Mouse (Mus musculus) CD8-positive naive resting alpha-beta T cell, adult 2 months (primary cell): ENCODE results near the gene Sh3pxd2a.

Experiments used
- DNase-seq, 2 experiments: peaks; one replicate each; pipeline ENCODE4 v3.0.0; 2022; ENCODE audit warnings: low read depth in 2 of 2, low spot score in 2 of 2

The Sh3pxd2a gene

DNA sequence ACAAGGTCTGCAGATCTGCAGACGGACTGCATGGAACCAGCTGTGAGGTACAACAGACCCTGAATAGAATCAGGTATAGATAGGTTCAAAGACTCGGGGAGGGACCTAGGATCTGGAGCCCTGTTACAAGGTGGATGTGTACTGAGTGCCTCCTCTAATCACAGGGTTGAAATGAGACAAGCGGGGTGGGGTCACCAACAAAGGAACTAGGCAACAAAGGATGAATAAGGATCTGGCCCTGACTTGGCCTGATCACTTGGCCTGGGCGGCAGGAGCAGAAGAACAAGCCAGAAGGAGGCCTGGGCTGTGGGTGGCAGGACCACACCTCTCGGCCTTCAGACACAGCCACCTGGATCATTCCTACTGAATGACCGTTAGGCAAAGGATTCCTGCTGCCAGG, 178.6 kb downstream of the Sh3pxd2a start:
- no peak for DNase-seq

DNA sequence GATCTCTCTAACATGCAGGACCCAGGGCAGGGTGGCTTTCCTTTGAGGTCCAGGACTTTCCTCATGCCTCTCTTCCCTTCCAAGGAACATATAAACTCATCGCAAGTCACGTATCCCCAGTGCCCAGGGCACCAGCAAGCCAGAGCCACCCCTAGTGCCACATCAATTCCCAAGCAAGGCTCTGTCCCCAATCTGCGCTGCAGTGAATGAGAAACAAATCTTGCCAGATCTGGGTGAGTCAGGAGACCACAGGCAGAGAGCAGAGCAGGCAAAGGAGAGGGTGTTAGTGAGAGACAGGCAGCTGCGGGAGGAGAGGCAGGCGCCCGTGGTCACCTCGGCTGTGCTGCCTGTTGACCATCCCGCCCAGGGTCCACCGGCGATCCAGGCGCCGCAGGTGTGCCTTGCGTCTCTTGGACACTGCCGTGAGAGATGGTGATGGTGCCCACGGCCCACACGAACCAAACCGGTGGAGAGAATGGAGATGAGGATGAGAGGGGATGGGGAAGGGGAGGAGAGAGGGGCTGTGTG, 181.4 kb downstream of the Sh3pxd2a start:
- no peak for DNase-seq

DNA sequence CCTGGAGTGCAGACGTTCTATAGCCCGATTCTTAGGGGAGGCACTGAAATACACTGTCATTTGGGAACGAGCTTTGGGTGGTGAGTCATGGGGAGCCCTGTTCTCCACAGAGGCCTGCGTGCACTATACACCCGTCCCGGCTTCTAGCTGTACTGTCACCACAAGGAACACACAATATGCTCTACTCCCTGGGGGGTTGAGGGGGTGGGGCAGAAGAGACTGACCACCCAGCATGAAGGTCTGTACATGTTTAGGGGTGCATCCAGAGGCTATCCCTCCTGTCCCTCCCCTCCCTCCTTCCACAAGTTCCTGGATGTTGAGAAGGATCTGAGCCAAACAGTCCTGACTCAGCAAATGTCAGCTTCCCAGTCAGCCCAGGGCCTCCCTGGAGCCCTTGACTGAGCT, 182.1 kb downstream of the Sh3pxd2a start:
- no peak for DNase-seq

DNA sequence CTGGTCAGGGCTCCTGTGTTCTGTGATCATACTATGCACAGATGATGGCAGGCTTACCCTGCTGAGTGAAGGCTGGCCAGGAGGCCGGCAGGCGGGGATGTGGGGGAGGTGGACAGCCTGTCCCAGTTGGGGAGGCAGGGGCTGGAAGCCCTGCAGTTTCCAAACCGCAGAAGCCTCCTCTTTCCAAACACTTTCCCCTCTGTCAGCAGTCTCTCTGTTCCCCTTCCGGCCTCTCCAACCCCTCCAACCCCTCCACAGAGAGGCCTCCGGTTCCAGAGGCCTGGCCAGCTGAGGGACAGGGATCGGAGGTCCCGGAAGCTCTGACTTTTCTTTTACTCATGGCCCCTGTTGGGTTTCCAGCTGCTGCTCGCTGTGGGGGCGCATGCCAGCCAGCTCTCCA, 183.3 kb downstream of the Sh3pxd2a start:
- DNase-seq: no peak

DNA sequence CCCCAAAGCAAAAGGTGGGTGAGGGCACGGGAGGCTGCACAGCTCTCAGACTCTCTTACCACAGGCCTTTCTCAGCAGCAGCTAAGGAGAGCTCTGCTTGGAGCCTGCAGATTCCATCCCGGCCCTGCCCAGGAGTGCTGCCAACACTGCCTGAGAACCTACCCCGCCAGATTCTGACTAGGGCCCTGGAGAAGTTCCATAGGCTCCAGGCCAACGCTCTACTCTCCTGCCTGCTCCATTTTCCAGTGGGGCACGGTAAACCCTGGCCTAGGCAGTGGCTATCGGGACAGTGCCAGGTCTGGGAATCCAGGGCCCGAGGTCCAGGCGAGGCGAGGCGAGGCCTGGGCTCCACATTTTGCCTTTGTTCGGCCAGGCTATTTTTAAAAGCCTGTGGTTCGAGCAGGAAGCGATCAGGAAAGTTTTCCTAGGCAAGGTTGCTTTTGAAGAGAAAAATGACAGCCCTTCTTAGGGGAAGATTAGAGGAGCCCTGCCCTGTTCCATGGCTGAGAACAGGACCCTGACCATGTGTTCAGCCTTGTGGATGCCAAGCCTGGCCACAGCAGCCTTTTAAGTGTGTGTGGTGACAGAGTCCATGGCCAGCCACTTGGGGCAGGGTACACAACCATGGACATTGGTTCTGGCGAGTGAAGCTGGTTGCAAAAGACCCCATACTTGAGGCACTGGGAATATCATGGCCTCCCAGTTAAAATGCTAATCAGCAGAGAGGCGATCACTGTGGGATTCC, 184.2 kb downstream of the Sh3pxd2a start:
- no peak for DNase-seq

DNA sequence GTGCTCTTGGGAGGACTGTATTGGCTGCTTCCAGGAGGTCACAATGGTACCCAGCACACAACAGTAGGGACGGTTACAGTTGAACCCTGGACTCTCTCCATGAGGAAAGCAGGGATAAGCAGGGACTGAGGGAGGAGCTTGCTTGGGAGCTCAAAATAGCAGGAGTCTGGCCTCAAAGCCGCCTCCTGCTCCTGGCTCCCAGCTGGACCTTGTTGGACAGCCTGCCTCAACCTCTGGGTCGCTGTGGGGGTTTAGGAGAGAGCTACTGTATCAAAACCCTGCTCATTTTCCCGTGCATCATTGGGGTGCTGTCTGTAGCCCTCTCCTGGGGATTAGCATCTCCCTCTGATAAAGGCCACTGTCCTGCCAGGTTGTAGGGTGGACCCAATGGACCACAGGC, 184.8 kb downstream of the Sh3pxd2a start:
- DNase-seq: no peak

DNA sequence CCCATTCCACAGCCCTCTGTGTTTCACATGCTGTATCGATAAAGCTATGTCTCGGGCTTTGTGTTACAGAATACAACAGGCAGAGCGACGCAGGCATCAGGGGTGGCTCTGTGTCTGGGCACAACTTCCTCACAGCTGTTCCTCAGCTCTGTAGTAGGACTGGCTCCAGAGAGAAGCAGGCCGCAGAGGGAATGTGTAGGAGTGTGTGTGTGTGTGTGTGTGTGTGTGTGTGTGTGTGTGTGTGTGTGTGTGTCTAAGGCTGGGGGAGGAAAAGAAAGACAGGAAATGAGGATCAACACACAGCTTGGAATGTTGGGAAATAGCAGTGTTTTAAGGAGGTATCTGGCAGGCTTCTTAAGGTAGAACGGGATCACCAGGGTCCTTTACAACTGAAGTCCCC, 187.5 kb downstream of the Sh3pxd2a start:
- no peak for DNase-seq

DNA sequence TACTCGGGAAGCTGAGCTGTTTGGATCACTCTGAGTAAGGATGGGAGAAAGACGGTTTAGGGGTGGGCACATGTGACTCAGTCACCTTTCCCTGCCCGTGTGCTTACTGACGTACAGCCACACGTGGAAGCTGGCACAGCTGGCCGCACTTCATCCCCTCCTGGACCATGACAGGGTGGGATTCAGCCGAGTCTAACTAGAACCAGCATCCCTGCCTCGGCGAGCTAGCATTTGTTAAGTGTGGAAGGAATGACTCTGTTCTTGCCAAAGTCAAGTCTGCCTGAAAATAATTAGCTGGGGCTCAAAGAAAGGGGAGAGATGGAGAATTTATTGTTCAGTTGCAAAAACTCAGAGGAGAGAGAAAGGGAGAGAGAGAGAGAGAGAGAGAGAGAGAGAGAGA, 193.7 kb downstream of the Sh3pxd2a start:
- no peak for DNase-seq

DNA sequence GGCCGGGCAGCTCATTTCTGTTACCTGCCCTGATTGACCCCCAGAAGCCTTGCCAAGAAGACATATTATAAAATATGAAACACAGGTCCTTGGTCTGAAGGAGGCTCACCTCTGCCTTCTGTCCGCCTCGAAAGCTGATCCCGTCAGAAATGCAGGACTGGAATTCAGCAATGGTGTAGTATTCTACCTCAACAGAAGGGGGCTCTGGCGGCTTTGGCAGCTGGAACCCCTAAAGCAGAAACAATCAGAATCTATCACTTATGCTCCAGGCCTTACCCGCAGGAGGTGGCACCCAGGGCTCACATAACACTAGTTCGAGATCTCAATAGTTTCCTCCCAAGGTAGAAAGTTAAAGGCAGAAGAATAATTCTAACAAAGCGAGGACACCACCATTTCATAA, 194.5 kb downstream of the Sh3pxd2a start:
- no peak for DNase-seq

DNA sequence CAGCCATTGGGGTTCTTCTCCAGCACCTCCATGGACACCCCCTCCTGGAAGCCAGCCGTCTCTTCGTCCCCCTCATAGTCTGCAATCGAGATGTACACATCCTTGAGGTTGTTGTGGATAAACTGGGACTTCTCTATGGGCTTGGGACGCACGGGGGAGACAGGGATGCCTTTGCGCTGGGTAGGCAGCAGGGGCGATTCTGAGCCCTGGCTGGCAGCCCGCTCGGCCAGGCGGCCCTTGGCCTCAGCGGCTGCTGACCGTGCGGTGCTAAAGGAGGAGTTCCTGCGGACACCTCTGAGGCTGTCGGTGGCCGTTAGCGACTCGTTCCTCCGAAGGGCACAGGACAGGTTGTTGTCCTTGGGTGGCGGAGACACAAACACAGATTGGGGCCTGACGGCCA, 197.1 kb downstream of the Sh3pxd2a start:
- no peak for DNase-seq

DNA sequence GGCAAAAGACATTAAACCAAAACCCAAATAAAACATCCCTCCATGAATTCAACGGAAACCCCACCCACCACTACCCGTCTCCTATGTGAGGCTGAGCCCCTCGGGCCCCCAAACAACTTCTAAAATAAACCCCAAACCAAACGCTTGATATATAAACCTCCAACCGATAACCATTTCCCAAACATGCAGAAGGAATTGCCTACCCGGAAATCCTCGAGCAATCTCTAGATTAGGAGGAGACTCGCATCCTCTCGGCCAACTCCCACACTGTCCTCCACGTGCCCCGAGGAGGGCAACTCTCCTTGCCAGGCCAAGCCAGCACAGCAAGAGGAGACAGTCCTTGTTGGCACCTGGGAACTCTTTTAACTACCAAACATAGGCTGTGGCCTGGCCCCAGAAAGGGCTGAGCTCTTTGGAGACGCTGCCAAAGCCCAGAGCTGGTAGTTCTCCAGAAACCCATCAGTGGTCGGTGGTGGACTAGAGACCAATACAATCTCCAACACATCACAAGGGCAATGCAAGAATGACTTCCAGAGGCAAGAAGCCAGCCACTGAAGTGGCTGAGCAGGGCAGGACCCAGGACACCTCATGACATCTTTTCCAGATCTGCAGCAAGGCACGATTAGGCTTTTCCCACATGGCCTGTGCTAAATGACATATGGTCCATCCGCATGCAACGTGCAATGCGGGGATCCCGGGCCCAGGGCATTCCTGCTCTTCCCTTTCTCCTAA, 198.0 kb downstream of the Sh3pxd2a start:
- DNase-seq: no peak

DNA sequence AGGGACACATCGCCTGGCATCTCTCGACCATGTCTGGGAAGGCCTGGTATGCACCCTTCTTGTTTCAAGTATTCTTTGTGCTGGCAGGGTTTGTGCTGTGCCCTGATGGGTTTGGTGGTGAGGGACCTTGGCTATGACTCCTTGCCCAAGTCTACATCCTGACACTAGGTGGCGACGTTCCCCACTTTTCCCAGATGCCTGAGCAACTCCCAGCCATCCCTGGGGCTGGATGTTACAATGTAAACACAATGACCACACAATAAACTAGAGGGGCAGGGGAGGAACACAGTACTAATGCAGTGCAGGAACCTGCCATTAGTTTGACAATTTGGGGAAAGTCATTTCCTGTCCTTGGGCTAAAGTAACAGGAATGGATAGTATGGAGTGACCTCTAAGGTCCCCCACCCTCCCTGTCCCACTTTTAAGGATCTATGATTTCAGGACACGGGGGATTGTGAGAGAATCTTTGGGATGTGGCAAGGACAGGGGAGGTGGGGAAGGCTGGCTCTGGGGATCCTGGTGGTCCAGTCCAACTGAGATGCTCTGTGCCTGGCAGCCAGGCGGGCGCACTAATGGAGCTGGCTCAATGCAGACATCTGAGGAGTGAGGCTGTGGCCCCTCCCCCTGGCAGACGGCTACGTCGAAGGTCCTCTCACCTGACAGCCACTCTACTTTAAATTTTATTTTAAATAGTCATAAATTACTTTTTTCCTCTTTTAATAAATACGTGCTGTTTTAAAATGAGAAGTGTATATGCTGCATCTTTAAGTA, 199.7 kb downstream of the Sh3pxd2a start:
- DNase-seq: peak in 1 of 2 experiments; percentile 8

DNA sequence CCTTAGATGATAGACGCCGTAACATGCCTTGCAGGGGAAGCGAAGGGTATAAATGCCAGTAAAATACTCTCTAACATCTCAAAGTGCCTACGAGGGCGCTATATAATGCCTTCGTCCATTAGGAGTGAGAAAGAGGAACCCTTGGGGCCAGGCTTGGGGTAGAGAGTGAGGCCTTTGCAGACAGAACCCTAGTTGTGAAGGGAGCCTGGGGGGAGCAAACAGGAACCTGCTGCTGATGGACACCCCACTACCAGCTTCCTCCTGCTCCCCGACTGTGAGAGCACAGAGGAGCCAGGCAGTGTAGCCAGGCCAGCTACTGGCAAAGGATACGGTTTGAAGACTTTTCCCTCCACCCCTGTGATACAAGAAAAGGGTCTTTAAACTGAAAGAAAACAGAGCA, 200.6 kb downstream of the Sh3pxd2a start:
- no peak for DNase-seq

DNA sequence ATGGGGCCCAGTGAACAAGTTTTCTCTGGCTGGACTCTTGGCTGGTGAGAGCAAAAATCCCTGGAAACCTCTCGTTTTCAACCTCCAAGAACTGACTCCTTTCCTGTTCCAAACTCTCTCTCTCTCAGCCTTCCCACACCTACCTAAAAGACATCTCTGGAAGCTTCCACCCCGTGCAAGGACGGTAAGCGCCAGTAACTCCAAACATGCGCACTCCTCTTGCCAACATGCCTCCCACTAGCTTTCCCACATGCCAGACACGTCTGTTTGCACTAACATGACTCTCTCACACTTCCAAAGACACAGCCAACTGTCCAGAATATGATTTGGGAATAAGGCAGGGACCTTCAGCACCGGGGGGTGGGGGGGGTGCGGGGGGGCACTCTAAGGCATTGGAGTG, 203.0 kb downstream of the Sh3pxd2a start:
- no peak for DNase-seq

DNA sequence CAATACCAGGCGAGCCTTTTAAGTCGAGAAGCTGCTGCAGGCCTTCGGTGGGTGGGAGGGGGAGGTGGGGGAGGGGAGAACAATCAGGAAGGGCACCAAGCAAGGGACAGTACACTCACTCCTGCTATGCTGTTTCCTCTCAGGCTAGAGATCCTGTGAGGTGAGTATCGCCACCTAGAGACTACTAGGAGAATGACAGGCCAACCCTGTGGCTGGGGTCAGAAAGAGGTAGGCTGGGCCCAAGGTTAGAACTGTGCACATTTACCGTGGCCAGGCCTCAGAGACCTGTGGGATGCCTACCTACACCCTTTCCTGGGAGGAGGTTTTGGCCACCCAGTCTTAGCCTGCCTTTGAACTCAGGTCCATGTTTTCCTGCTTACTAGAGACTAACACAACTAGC, 204.6 kb downstream of the Sh3pxd2a start:
- peak in 1 of 2 experiments; percentile 18 for DNase-seq

DNA sequence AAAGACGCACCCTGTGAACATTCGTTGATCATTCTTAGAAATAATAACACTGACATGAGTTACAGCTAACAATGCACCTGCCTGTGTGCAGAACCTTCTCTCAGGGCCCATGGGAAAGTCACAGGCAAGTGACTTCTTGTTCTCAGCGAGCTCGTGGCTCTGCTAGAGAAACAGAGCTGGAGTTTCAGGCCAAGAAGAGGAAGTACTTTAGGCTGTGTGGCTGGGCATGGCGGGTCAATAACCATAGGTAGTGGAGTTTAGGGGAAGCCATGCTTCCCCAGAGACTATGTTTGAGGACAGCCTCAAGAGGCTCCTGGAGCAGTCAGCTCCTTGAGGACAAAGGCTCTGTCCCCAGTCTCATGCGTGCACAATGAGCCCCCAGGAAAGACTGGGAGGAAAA, 208.3 kb downstream of the Sh3pxd2a start:
- no peak for DNase-seq

DNA sequence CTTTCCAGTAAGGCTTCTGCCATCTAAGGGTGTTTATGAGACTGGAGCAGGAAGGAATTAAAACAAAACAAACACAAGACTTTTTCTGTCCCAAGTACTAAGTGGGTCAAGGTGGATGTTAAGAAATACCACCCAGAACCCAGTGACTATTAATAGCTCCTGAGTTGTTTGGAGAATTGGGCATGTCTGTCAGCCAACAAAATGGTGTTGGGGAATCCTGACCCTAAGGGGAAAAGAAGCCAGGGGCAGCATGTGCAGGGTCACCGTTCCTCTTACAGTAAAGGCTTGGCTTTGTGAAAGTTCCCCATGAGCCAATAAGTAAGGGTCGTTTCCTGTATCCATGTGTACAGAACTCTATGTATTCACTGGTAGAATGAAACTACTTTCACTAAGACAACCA, 209.2 kb downstream of the Sh3pxd2a start:
- DNase-seq: no peak

DNA sequence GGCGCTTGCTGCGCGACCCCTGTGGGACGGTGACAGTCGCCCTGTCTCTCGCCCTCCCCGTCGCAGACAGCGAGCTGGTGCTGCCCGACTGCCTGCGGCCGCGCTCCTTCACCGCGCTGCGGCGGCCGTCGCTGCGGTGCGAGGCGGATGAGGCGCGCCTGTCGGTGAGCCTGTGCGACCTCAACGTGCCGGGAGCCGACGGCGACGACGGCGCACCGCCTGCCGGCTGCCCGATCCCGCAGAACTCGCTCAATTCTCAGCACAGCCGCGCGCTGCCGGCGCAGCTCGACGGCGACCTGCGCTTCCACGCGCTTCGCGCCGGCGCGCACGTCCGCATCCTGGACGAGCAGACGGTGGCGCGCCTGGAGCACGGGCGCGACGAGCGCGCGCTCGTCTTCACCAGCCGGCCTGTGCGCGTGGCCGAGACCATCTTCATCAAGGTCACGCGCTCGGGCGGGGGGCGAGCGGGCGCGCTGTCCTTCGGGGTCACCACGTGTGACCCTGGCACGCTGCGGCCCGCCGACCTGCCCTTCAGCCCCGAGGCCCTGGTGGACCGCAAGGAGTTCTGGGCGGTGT, 211.1 kb downstream of the Sh3pxd2a start:
- DNase-seq: no peak

DNA sequence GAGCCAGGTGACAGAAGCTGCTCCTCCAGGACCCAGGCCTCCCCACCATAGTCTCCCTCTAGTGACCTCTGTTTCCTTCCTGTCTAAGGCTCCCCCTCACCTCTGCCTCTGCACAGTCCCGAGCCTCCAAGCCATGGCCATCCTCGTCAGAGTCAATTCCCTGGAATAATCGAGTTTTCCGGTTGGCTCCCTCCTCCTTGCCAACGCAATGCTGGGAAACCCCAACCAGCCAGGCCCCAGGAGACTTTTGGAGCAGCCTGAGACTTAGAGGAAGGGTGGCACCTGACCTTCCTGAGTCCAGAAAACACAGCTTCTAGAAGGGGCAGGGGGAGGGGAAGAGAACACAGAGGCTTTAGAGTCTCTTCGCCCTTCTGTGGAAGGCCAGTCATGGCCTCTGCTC, 213.3 kb downstream of the Sh3pxd2a start:
- DNase-seq: no peak

DNA sequence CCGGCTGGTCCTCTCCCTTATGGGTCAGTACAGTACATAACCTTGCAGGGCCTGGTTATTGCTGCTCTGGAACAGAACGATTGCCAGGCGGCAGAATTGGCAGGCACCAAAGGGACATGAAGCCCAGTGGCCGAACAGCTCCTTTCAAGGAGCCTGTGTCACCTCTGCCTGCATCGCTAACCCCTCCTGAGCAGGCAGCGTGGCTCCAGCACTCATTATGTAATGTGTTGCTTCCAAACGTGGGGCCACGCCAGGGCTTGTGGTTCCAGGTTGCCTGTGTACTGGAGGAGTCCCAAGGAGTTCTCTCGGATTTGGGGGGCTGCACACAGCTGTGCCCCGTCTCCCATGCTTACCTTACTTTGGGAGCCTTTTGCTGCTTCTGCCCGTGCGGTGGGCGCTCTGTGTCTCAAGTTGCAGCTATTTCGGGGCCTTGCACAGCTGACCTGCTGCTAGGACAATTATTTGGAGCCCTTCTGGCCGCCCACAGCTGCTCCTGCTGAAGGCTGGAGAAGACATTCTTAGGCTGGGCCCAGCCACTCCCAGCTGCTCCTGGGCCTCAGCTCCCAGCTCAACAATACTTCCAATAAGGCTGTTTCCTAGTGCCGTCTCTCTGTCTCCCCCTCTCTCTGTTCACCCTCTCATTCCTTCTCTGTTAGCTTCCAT, 215.2 kb downstream of the Sh3pxd2a start:
- DNase-seq: no peak

DNA sequence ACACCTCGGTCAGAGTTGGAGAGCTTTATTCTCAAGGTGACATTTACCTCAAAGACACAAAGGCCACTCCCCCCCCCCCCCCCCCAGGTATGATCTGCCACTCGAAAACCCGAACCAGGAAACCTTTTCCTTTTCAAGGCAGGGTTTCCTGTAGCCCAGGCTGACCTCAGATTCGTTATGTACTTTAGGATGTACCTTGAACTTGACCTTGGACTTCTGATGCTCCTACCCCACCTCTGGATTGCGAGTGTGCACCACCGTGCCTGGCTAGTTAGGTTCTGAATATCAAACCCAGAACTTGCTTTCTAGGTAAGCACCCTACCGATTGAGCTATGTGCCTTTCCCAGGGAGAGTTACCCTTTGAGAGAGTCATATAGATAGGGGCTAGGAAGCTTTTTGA, 215.9 kb downstream of the Sh3pxd2a start:
- no peak for DNase-seq
